Mouse (Mus musculus) liver, embryonic 11.5 days (tissue): ENCODE data around the gene Creb5. TPM values are rescaled to one million over a fixed set of nuclear protein-coding genes. Genes with fewer than 3 reads are reported as not detected.

Source experiments
- ATAC-seq: fragments of 200-750 bp; cut with Nextera tagmentation; replicated peaks from 2 replicates; pipeline ENCODE4 v1.8.0; 2017; ENCODE audit warnings: moderate number of reproducible peaks, mild to moderate bottlenecking, moderate TSS enrichment, moderate library complexity; ENCODE audit not compliant: low FRiP score
- DNase-seq: peaks from one replicate; pipeline ENCODE4 v3.0.0-alpha.2; 2017; ENCODE audit warnings: low spot score
- H3K27ac ChIP-seq: fragments of 300-500 bp; sonication (generic); 2 replicates; pipeline ENCODE4 v1.5.1; 2014; ENCODE audit warnings: mild to moderate bottlenecking, low read depth, low read length, control low read depth
- H3K27me3 ChIP-seq: fragments of 300-500 bp; sonication (generic); replicated peaks from 2 replicates; pipeline ENCODE4 v1.6.1; 2014; ENCODE audit warnings: low read length, mixed read lengths; ENCODE audit not compliant: control insufficient read depth, insufficient read depth
- H3K36me3 ChIP-seq: fragments of 300-500 bp; sonication (generic); 2 replicates; pipeline ENCODE4 v1.6.1; 2014; ENCODE audit warnings: mild to moderate bottlenecking, low read length, moderate library complexity, mixed read lengths; ENCODE audit not compliant: control insufficient read depth, insufficient read depth
- H3K4me1 ChIP-seq: fragments of 300-500 bp; sonication (generic); replicated peaks from 2 replicates; pipeline ENCODE4 v1.6.1; 2014; ENCODE audit warnings: low read length, mixed read lengths; ENCODE audit not compliant: control insufficient read depth, insufficient read depth
- H3K4me2 ChIP-seq: fragments of 300-500 bp; sonication (generic); 2 replicates; pipeline ENCODE4 v1.6.1; 2014; ENCODE audit warnings: mild to moderate bottlenecking, control low read depth, moderate library complexity
- H3K4me3 ChIP-seq: fragments of 300-500 bp; sonication (generic); 2 replicates; pipeline ENCODE4 v1.5.1; 2014; ENCODE audit warnings: low read depth, low read length, control low read depth
- H3K9ac ChIP-seq: fragments of 300-500 bp; sonication (generic); 2 replicates; pipeline ENCODE4 v1.6.1; 2014; ENCODE audit warnings: low read depth, low read length, control low read depth
- H3K9me3 ChIP-seq: fragments of 300-500 bp; sonication (generic); 2 replicates; pipeline ENCODE4 v1.6.1; 2016; ENCODE audit warnings: low read length, inconsistent platforms, mixed read lengths; ENCODE audit not compliant: control insufficient read depth
- WGBS: fragments of 180-500 bp; shearing (Covaris S2); extraction: QIAGEN DNeasy Blood & Tissue Kit; methylation state at CpG from one replicate; pipeline ENCODE4 v1.1.7; 2014; 5-methylcytosine and 5-hydroxymethylcytosine counted together
- polyA plus RNA-seq: library from polyadenylated mRNA; unstranded; fragments of >200 nt; fragmentation: Nextera tagmentation; extraction: Ambion mirVana; gene quantifications from 2 replicates; pipeline ENCODE4 v1.2.1, GENCODE M21; 2014

Gene Creb5
- polyA plus RNA-seq, 1 experiment from 2014 or later: 2.3 TPM

DNA sequence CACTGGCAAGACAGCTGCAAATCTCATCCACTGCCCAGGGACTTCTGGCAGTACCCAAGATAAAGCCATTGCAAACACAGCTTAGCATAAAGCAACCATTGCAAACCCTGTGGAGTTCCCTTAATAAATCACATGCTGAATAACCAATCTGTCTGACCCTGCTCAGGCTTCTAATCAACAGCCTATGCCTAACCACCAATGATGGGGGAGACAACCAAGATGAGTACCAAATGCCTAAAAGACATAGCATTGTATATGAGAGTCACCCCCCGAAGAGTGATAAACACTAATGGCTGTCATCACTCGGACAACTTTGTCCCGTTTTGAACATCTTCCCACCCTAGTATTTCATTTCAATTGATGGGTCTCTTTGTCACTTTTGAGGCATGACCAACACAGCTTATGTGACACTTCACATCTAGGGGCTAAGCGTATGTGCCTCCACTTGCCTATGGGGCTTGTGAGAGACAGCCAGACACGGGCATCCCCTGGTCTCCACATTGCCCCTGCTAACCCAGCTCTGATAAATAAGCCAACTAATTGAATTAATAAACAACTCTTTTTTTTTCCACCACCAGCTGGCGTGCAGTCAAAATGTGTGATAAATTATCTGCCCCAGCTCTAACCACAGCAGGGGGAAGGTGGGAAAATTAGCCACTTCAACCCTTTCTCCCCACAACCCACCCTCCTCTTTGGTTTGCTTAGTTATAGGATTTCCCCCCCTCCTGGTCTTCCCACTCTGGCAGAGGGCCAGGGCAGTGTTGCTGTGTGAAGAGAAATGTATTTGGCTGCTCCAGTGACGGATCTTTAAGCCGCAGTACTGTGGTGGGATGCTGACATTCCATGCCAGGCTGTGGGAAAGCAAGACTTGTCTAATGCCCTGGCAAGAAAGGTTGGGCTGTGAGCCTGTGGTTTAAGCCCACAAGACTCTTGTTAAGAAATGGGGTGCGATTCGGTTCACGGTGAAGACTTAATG is 376.1 kb downstream of the Creb5 start:
- no peak overlapping the region for H3K4me3 ChIP-seq
- DNase-seq (no peak), ATAC-seq (no peak)
- no peak overlapping the region for H3K27ac ChIP-seq
- 73% methylated on average over 11 of the region's 11 CpGs for WGBS
- no peaks in the 10 kb centered on the region for H3K9me3 ChIP-seq
- no peak overlapping the region for H3K4me2 ChIP-seq
- H3K27me3 ChIP-seq: no peaks in the 10 kb centered on the region
- no peaks in the 10 kb centered on the region for H3K36me3 ChIP-seq
- H3K9ac ChIP-seq: no peak overlapping the region
- H3K4me1 ChIP-seq: no peaks in the 10 kb centered on the region

DNA sequence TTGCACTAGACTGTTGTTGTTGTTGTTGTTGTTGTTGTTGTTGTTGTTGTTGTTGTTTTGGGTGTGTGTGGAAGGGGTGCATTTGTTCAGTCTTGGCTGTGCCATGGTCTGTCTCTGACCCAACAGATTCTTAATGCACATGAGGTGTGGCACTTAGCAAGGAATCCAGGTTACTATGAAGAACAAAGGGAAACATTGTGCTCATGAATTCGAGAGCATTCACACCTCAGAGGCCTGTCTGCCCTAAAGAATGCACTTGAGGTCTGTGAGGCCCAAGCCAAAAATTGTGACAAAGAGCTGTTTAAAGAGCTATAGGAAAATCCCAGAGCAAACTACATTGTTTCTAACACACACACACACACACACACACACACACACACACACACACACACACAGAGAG is 377.7 kb downstream of the Creb5 start:
- no peak overlapping the region for H3K27ac ChIP-seq
- WGBS: 63% methylated on average over 1 of the region's 1 CpGs
- no peaks in the 10 kb centered on the region for H3K27me3 ChIP-seq
- no peaks in the 10 kb centered on the region for H3K9me3 ChIP-seq
- no peak overlapping the region for H3K4me3 ChIP-seq
- DNase-seq (no peak), ATAC-seq (no peak)
- H3K36me3 ChIP-seq: no peaks in the 10 kb centered on the region
- H3K4me1 ChIP-seq: no peaks in the 10 kb centered on the region
- H3K9ac ChIP-seq: no peak overlapping the region
- H3K4me2 ChIP-seq: no peak overlapping the region

DNA sequence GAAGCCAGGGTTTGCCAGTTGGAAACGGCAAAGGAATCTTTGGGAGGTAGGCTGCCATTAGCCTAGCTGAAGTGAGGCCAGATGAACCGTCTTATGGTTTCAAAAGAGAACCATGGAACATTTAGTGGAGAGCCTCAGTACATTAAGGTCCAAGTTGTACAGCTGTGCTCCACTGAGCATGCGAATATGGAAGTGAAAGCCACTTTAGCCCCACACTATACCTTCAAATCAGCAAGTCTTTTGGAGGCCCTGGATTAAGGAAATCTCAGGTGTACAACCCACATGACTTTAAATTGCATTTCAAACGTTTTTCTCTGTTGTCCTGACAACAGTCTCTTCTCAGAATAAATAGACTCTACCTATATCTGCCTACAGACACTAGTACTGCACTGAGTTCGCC is 379.4 kb downstream of the Creb5 start:
- Histone ChIP-seq H3K4me1 (no peaks in the 10 kb centered on the region), H3K27me3 (no peaks in the 10 kb centered on the region), H3K4me3 (no peak overlapping the region), H3K36me3 (no peaks in the 10 kb centered on the region), H3K27ac (no peak overlapping the region), H3K9ac (no peak overlapping the region), H3K9me3 (no peaks in the 10 kb centered on the region), H3K4me2 (no peak overlapping the region)
- ATAC-seq: no peak
- DNase-seq: no peak
- WGBS: 65% methylated on average over 5 of the region's 5 CpGs

DNA sequence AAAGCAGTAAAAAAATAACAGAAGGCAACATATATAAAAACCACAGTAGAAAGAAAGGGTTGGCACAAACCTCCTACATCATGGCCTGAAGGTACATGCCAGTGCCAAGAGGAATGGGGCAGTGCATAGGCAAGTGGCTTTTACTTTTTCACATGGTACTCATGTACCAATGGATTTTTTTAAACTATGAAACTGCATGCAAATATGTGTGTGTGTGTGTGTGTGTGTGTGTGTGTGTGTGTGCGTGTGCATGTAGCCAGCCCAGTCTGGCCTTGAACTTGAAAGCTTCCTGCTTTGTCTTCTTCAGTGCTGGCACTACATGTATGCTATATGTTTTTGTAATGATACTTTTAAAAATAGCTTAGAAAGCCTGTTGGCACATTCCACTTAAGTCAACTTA is 391.2 kb downstream of the Creb5 start:
- Histone ChIP-seq H3K9me3 (no peaks in the 10 kb centered on the region), H3K27me3 (no peaks in the 10 kb centered on the region), H3K36me3 (no peaks in the 10 kb centered on the region), H3K4me1 (no peaks in the 10 kb centered on the region), H3K4me2 (no peak overlapping the region), H3K4me3 (no peak overlapping the region), H3K9ac (no peak overlapping the region), H3K27ac (no peak overlapping the region)
- WGBS: 76% methylated on average over 1 of the region's 1 CpGs
- ATAC-seq: no peak
- no peak for DNase-seq

DNA sequence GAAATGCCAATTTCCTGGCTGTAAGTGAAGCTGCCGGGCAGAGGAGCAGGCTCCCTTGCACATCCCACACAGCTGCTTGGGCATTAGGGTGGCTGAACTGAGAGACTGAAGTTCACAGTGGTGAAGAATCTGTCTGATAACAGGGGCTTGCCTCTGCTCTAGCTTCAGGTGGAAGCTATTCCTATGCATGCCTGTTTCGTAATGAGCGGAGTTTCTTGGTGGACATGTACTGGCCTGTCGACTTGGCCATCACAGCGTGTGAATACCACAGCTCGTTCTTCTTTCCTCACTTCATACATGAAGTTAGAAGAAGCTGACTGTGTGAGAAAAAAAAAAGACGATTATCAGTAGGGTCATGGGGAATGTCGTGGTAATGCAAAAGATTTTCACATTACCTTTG is 393.0 kb downstream of the Creb5 start:
- no peak overlapping the region for H3K9ac ChIP-seq
- H3K27ac ChIP-seq: no peak overlapping the region
- DNase-seq (no peak), ATAC-seq (no peak)
- WGBS: 83% methylated on average over 8 of the region's 8 CpGs
- H3K4me2 ChIP-seq: no peak overlapping the region
- H3K4me3 ChIP-seq: no peak overlapping the region
- H3K9me3 ChIP-seq: no peaks in the 10 kb centered on the region
- no peaks in the 10 kb centered on the region for H3K36me3 ChIP-seq
- no peaks in the 10 kb centered on the region for H3K4me1 ChIP-seq
- H3K27me3 ChIP-seq: no peaks in the 10 kb centered on the region

DNA sequence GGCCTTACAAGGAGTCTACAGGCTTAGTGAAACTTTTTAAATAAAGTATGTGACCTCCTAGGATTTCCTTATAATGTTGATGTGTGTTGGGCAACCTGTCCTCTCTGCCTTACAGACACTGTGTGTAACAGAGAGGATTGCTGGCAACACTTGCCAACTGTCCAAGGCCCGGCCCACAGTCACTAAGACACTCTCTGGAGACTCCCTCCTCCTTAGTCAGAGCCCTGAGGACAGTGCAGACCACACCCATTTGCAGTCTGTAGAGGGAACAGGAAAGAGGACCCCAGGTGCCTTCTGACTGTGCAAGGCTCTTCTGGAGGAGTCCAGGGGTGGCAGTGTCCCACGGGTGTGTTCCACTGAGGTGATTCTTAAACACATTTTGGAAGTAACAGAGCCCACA is 397.3 kb downstream of the Creb5 start:
- no peak overlapping the region for H3K4me3 ChIP-seq
- ATAC-seq (no peak), DNase-seq (no peak)
- WGBS: 61% methylated on average over 2 of the region's 2 CpGs
- H3K9ac ChIP-seq: no peak overlapping the region
- no peaks in the 10 kb centered on the region for H3K36me3 ChIP-seq
- no peaks in the 10 kb centered on the region for H3K27me3 ChIP-seq
- no peak overlapping the region for H3K4me2 ChIP-seq
- H3K9me3 ChIP-seq: no peaks in the 10 kb centered on the region
- no peaks in the 10 kb centered on the region for H3K4me1 ChIP-seq
- H3K27ac ChIP-seq: no peak overlapping the region

DNA sequence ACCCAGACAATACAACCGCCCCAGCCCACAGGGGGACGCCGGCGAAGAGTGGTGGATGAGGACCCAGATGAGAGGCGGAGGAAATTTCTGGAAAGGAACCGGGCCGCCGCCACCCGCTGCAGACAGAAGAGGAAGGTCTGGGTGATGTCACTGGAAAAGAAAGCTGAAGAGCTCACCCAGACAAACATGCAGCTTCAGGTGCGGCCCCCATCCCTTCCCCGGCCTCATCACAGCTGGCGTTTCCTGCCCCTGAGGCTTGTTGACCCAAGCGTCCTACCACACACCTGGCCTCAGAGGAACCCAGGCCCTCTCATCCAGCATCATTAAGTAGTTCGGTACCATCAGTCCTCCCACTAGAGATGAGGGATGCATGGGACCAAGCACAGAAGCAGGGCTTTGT is 398.3 kb downstream of the Creb5 start:
- no peak for ATAC-seq
- Histone ChIP-seq H3K9ac (no peak overlapping the region), H3K27ac (no peak overlapping the region), H3K27me3 (no peaks in the 10 kb centered on the region), H3K4me1 (no peaks in the 10 kb centered on the region), H3K36me3 (no peaks in the 10 kb centered on the region), H3K9me3 (no peaks in the 10 kb centered on the region), H3K4me2 (no peak overlapping the region), H3K4me3 (no peak overlapping the region)
- 82% methylated on average over 14 of the region's 14 CpGs for WGBS
- DNase-seq: no peak

DNA sequence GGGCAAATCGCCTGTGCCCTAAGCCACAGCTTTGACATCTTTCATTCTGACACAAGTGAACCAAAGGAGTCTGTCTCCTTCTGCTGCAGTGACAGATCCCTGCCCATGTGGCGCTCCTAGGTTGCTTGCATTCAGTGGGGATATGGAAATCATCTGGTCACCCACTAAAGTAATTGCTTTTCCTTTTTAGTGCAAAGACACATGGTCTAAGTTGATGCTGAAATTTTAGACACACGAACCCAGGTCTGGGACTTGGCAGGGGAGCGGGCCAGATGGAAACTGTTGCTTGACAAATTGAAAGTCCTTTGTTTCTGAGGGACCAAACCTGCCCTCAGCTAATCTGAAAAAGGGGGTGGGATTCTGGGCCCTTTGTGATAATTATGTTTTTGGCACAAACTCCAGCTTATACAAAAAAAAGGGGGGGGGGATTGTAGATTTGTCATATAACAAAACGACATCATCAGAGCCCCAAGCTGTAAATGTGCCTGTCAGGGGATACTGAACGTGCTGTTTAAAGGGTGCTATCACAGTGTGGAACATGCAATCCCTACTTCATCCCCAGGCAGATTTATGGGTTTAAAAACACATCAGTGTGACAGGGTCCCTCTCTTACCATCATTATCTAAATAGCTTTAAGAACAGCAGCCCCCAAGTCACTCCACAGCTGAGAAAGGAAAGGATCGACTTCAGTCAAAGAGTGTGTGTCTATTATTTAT is 401.9 kb downstream of the Creb5 start:
- Histone ChIP-seq H3K4me1 (no peaks in the 10 kb centered on the region), H3K4me2 (no peak overlapping the region), H3K9me3 (no peaks in the 10 kb centered on the region), H3K4me3 (no peak overlapping the region), H3K27me3 (no peaks in the 10 kb centered on the region), H3K9ac (no peak overlapping the region), H3K27ac (no peak overlapping the region), H3K36me3 (no peaks in the 10 kb centered on the region)
- 62% methylated on average over 7 of the region's 7 CpGs for WGBS
- DNase-seq: no peak
- ATAC-seq: no peak
